Comparison of ENCODE assay signal across 9 mouse cellular contexts in the genomic region with DNA sequence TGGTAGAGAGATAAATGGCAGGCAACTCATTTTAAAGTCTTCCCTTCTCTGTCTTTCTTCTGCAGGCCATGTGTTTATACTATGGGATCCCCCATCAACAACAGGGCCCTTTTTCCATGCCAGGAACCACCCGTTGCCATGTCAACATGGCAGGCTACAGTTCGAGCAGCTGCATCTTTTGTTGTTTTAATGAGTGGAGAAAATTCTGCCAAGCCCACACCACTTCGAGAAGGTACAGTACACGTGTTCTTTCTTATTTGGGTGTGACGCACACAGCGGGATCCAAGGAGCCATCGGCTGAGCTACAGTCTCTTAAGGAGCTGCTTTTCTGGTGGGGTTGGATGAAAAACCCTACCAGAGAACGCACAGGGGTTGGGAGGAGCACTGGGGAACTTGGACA.
DNase-seq lines count a peak whose midpoint lies in the region; ATAC-seq and TF ChIP-seq lines count a peak whose summit lies in the region.
"Had no signal": no experiment of that assay in that cellular context is flagged by ENCODE, and none has a peak within 500 bp of the region (broad histone marks: within the 10 kb centered on the region; RNA-seq: fewer than 3 reads in every experiment).

No protein-coding gene starts in this region.

- ATAC-seq in embryonic facial prominence, embryonic 14.5 days (ENCODE audit: low read depth) = peak; percentile 51; the same call in 1 of the 2 replicates

- H3K9me3 ChIP-seq in embryonic facial prominence, embryonic 14.5 days (ENCODE audit: control insufficient read depth, low read length) = no peaks in the 10 kb centered on the region

- intact Hi-C loops in left cerebral cortex, postnatal 4 days (cut with DNase I) = no loop called here

- H3K4me3 ChIP-seq in embryonic facial prominence, embryonic 14.5 days (ENCODE audit: low read depth, low read length) = no peak overlapping the region
- H3K4me3 ChIP-seq in kidney, adult 2 months (ENCODE audit: insufficient read depth, low read depth, low read length) = no peak overlapping the region

- no peak overlapping the region for H3K4me2 ChIP-seq in embryonic facial prominence, embryonic 14.5 days (ENCODE audit: low read depth, low read length)

- no peaks in the 10 kb centered on the region for H3K27me3 ChIP-seq in embryonic facial prominence, embryonic 14.5 days (replicated peaks; ENCODE audit: control insufficient read depth, insufficient read depth, low read length)
- no peaks in the 10 kb centered on the region for H3K27me3 ChIP-seq in kidney, adult 2 months (replicated peaks; ENCODE audit: control insufficient read depth, insufficient read depth, low read length)

- no peaks in the 10 kb centered on the region for H3K36me3 ChIP-seq in embryonic facial prominence, embryonic 14.5 days (ENCODE audit: control insufficient read depth, insufficient read depth, low read length)
- H3K36me3 ChIP-seq in kidney, adult 2 months (ENCODE audit: control insufficient read depth, insufficient read depth, low read length) = no peaks in the 10 kb centered on the region

- peak overlapping the region; percentile 77 for H3K27ac ChIP-seq in embryonic facial prominence, embryonic 14.5 days (replicated peaks; ENCODE audit: low read depth, low read length)
- H3K27ac ChIP-seq in kidney, adult 2 months (ENCODE audit: insufficient read depth, low read depth, low read length) = no peak overlapping the region

- H3K9ac ChIP-seq in embryonic facial prominence, embryonic 14.5 days (ENCODE audit: low read depth, low read length) = no peak overlapping the region

- no peak for TF ChIP-seq CTCF in kidney, adult 2 months (conservative IDR thresholded peaks at IDR 0.05; ENCODE audit: insufficient read depth, insufficient read length, low read depth, low read length)

- 61% methylated on average over 8 of the region's 8 CpGs for WGBS in embryonic facial prominence, embryonic 14.5 days
- 84% methylated on average over 8 of the region's 8 CpGs for WGBS in kidney, adult 2 months

- H3K4me1 ChIP-seq in embryonic facial prominence, embryonic 14.5 days (ENCODE audit: control insufficient read depth, insufficient read depth, low read length) = peaks cover 13% of the 10 kb centered on the region; the same call in 1 of the 2 replicates
- no peaks in the 10 kb centered on the region for H3K4me1 ChIP-seq in kidney, adult 2 months (ENCODE audit: control insufficient read depth, insufficient read depth, low read length)

- TF ChIP-seq POLR2A in kidney, adult 2 months (IDR thresholded peaks at IDR 0.05; ENCODE audit: low read depth, low read length) = no peak

- DNase-seq in cerebellum, postnatal 14 days = peak; percentile 16 to 18
- no peak for DNase-seq in cerebellum, adult 18-20 months
- DNase-seq in left cerebral cortex, postnatal 4 days = peak; percentile 62
- no peak for DNase-seq in left cerebral cortex, adult 18-20 months (ENCODE audit: low spot score in 2 of 2)
- peak; percentile 48 for DNase-seq in embryonic facial prominence, embryonic 14.5 days (ENCODE audit: low spot score)
- DNase-seq in layer of hippocampus, postnatal 36 days = peak; percentile 37 to 53
- DNase-seq in thymus, adult 18-20 months = no peak
- no peak for DNase-seq in kidney, adult 2 months
- DNase-seq: kidney, adult 11 months had no signal

Comparison
In these comparisons a context has a peak if more than half of its experiments do, and no peak if none do; other contexts are left out.
1. DNase-seq: peak in cerebellum, postnatal 14 days (2 of 2), left cerebral cortex, postnatal 4 days (single experiment), embryonic facial prominence, embryonic 14.5 days (single experiment) and layer of hippocampus, postnatal 36 days (2 of 2); none in cerebellum, adult 18-20 months (0 of 2), left cerebral cortex, adult 18-20 months (0 of 2), thymus, adult 18-20 months (0 of 2) and kidney, adult 2 months (single experiment).